Mouse (Mus musculus) lung, embryonic 16.5 days (tissue): ENCODE measurements around the gene Sbf1. TPM values are rescaled to one million over a fixed set of nuclear protein-coding genes. Genes with fewer than 3 reads are reported as not detected.

Source experiments
- microRNA-seq: library from miRNA; unstranded; fragments of <30 nt; microRNA quantifications from one replicate; pipeline ENCODE4, GENCODE M21; 2016
- polyA plus RNA-seq: library from polyadenylated mRNA; unstranded; fragments of >200 nt; fragmentation: Nextera tagmentation; extraction: Ambion mirVana; gene quantifications from 2 replicates; pipeline ENCODE4 v1.2.1, GENCODE M21; 2015

Gene Sbf1
- polyA plus RNA-seq, 1 experiment from 2014 or later: 50.5 TPM

Small RNA genes lying within 50 kb of the gene (microRNA-seq; reads per million reads assigned to microRNA genes)
- not detected for gene Mir6959

Other genes with a start within 250 kb of the Sbf1 start
- 48.9 and 50.2 TPM in 2 replicates for gene Trabd, start 240.2 kb downstream of the Sbf1 start, polyA plus RNA-seq
- 16.0 and 16.4 TPM in 2 replicates for gene Selenoo, start 226.2 kb downstream of the Sbf1 start, polyA plus RNA-seq
- gene Tubgcp6, start 192.2 kb downstream of the Sbf1 start, polyA plus RNA-seq: 15.5 and 15.7 TPM in 2 replicates
- 22.0 and 23.4 TPM in 2 replicates for gene Hdac10, start 186.6 kb downstream of the Sbf1 start, polyA plus RNA-seq
- 12.2 and 13.9 TPM in 2 replicates for gene Mapk12, start 174.6 kb downstream of the Sbf1 start, polyA plus RNA-seq
- gene Mapk11, start 165.7 kb downstream of the Sbf1 start, polyA plus RNA-seq: 9.6 and 10.3 TPM in 2 replicates
- gene Plxnb2, start 134.5 kb downstream of the Sbf1 start, polyA plus RNA-seq: 134 and 139 TPM in 2 replicates
- gene Dennd6b, start 118.8 kb downstream of the Sbf1 start, polyA plus RNA-seq: 12.2 and 12.5 TPM in 2 replicates
- 25.7 and 26.4 TPM in 2 replicates for gene Ppp6r2, start 103.8 kb downstream of the Sbf1 start, polyA plus RNA-seq
- 0.64 and 1.0 TPM in 2 replicates for gene Adm2, start 7.4 kb upstream of the Sbf1 start, polyA plus RNA-seq
- not detected in 2 replicates for gene Miox, start 19.1 kb upstream of the Sbf1 start, polyA plus RNA-seq
- gene Lmf2, start 40.3 kb upstream of the Sbf1 start, polyA plus RNA-seq: 79.0 and 83.6 TPM in 2 replicates
- 158 and 172 TPM in 2 replicates for gene Ncaph2, start 40.4 kb upstream of the Sbf1 start, polyA plus RNA-seq
- 3.4 and 7.7 TPM in 2 replicates for gene Sco2, start 58.5 kb upstream of the Sbf1 start, polyA plus RNA-seq
- gene Tymp, start 61.7 kb upstream of the Sbf1 start, polyA plus RNA-seq: 1.5 and 1.6 TPM in 2 replicates
- gene Odf3b, start 64.0 kb upstream of the Sbf1 start, polyA plus RNA-seq: 9.6 and 16.1 TPM in 2 replicates
- 0.04 TPM in 1 of 2 replicates, not detected in the other for gene Klhdc7b, start 69.6 kb upstream of the Sbf1 start, polyA plus RNA-seq
- not detected in 2 replicates for gene Syce3, start 95.2 kb upstream of the Sbf1 start, polyA plus RNA-seq
- 4.7 and 5.7 TPM in 2 replicates for gene Cpt1b, start 110.6 kb upstream of the Sbf1 start, polyA plus RNA-seq
- 2.6 and 2.9 TPM in 2 replicates for gene C730034F03Rik, start 114.3 kb upstream of the Sbf1 start, polyA plus RNA-seq
- not detected in 2 replicates for gene Gm44502, start 114.4 kb upstream of the Sbf1 start, polyA plus RNA-seq
- gene Chkb, start 114.6 kb upstream of the Sbf1 start, polyA plus RNA-seq: 58.4 and 60.4 TPM in 2 replicates
- gene Mapk8ip2, start 138.6 kb upstream of the Sbf1 start, polyA plus RNA-seq: 0.50 and 0.74 TPM in 2 replicates
- 22.1 and 27.0 TPM in 2 replicates for gene Arsa, start 162.1 kb upstream of the Sbf1 start, polyA plus RNA-seq
- gene Shank3, start 184.3 kb upstream of the Sbf1 start, polyA plus RNA-seq: 2.3 and 2.5 TPM in 2 replicates